Mouse (Mus musculus): ENCODE results near the gene Gm9970.

DNA sequence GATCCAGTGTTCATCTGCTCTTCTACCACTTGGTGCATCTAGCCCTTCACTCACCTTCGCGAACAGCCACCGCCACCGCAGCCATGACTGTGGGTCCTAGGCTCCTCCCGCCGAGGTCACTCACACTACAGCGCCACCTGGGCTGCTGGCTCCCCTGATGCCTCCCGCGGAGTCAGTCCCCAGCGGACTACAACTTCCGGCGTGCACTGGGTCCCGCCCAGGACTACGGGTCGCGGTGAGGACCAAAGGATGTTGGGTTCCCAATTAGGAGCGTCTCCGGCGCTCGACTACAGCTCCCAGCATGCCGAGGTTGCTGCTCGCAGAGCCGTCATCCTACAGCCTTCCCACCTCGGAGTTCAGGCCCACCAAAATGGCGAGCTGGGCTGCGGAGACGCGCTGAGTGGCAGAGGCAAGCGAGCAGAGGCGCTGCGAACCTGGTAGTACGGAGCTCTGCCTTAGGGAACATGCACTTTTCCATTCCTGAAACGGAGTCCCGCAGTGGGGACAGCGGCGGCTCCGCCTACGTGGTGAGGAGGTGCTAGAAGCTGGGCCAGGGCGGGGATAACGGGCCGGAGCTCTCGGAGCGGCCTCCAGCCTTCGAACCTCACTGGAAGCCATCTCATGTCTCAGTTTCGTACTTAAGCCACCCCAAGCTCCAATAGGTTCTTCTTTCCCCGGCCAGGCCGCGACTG, 47.9 kb downstream of the Gm9970 start, which contains the start of the genes Snx17 and Eif2b4:
- TF ChIP-seq POLR2AphosphoS5 (IDR thresholded peaks at IDR 0.05; ENCODE audit: insufficient replicate concordance, low read depth, low read length) (no peak), CTCF (IDR thresholded peaks at IDR 0.05; ENCODE audit: low read depth, low read length) (no peak), TAL1 (conservative IDR thresholded peaks at IDR 0.05; ENCODE audit: low read depth, low read length) (no peak)
